Mouse (Mus musculus): ENCODE data around the gene Ndufs7.

Ndufs7 gene

DNA sequence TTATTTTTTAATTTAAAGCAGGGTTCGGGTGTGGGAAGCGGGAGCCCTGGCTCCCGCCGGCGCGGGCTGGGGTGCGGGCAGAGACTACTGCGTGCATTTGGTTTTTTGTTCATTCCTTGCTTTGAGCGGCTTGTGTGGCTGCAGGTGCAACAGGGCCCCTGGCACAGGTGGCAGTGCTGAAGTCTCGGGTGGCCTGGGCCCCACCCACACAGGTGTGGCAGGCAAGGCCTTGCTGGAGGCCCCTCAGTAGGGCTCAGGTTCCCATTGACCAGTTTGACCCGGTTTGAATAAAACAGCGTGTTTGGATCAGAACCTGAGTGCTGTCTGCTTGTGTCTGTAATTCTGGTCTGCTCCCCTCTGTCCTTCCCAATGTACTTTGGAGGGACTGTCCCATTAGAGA is 39.2 kb downstream of the Ndufs7 start:
- in situ Hi-C loops (cut with MboI; ENCODE audit: low sequenced_read_pairs): no loop called here

DNA sequence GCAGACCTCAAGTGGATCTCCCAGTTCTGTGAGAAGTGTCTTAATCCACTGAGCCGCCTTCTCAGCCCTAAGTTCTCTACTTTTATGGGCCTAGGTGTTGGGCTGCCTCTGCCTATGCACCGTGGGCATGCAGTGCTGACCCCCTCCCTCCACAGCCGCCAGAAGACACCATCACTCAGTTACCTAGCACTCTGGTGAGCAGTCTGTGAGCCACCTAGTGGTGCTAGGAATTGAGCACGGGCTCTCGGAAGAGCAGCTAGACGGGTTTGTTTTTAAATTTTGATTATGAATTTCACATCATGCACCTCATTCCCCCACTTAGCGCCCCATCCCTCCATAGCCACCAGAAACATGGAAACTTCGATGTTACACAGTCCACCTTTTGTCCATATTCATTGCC is 39.7 kb downstream of the Ndufs7 start:
- in situ Hi-C loops (cut with MboI; ENCODE audit: low sequenced_read_pairs): no loop called here

DNA sequence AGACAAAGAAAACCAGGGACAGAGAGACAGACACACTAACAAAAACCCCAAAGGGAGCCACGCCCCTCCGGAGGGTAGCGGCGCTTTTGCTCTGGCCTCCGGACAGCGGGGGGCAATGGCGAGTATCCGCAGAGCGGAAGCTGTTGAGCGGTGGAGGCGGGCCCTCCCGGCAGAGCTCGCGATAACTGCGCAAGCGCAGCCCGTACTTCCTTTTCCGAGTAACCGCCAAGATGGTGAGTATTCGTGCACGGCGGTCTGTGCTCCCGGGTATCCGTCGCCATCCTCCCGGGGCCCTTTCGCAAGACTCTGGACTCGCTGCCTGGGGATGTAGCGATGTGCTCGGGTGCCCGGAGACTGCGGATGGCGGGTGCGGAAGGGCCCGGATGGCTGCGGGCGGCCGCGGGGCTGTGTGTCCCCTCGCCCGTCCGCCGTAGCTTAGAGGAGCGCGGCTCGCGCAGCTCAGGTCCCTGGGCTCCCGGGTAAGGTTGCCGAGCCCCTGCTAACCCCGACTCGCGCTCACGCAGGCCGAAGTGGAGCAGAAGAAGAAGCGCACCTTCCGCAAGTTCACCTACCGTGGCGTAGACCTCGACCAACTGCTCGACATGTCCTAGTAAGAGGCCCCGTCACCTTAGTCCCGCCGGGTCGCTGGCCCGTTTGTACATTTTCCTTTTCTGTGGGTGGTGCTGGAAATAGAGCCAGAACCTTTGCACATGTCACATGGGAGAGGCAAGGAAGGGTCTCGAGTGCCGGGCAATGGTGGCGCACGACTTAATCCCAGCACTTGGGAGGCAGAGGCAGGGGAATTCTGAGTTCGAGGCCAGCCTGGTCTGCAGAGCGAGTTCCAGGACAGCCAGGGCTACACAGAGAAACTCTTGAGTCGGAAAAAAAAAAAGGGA is 43.6 kb downstream of the Ndufs7 start, which contains the start of gene Rps15:
Gene Rps15 (plus strand): TSS at position 203 of the 896 bp plus-strand sequence.
- in situ Hi-C loops (cut with MboI; ENCODE audit: low sequenced_read_pairs): no loop called here

DNA sequence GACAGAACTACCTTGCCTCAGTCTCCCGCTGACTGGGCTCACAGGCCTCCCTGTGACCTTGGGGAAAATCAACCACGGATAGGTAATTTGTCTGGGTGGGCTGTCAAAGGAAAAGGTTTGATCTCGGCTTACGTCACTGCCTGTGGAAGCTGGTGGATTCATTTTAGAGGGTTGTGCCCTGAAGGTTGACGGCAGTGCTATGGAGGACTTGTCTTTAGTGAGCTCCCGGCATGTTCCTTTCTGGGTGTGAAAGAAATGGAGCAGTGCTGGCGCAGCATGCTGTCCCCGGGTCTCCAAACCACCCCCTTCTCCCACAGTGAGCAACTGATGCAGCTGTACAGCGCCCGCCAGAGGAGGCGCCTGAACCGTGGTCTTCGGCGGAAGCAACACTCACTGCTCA is 44.4 kb downstream of the Ndufs7 start:
- in situ Hi-C loops (cut with MboI; ENCODE audit: low sequenced_read_pairs): no loop called here

DNA sequence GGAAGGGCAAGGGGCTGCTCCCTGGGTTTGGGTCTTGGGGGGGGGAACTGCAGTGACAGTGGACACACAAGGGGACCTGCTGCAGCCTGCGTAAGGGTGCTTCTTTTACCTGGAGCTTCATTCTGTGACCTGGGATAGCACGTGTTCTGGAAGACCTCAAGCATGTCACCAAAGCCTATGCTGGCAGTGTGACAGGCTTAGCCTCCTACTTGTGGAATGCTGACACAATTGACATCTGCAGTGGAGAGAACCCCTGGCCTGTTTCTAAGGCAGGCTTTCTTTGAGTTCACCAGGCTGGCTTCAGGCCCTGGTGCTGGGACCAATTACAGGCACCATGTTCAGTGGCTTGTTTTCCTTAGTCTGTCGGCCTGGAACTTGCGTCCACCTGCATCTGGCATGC is 45.4 kb downstream of the Ndufs7 start:
- in situ Hi-C loops (cut with MboI; ENCODE audit: low sequenced_read_pairs): no loop called here

DNA sequence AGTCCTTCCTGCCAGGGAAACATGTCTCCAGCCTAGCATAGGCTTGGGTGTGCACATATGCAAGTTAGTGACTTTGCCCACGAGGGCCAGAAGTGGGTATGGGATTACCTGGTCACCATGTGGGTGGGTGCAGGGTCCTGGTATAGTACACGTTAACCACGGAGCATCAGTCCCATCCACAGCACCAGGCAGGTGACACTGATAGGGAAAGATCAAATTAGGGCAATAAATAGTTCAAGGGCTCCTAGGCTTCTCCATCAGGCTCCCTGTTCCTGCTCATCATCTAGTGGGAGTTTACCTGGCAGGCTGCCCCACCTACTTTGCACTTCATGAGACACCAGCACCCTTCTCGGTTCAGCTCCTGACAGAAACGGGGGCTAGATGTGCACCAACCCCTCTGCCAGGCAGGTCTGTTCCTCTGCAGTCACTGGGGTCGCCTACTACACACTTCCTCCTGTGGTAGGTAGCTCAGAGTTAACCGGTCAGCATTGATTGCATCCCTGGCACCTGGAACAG is 45.9 kb downstream of the Ndufs7 start:
- in situ Hi-C loops (cut with MboI; ENCODE audit: low sequenced_read_pairs): no loop called here

DNA sequence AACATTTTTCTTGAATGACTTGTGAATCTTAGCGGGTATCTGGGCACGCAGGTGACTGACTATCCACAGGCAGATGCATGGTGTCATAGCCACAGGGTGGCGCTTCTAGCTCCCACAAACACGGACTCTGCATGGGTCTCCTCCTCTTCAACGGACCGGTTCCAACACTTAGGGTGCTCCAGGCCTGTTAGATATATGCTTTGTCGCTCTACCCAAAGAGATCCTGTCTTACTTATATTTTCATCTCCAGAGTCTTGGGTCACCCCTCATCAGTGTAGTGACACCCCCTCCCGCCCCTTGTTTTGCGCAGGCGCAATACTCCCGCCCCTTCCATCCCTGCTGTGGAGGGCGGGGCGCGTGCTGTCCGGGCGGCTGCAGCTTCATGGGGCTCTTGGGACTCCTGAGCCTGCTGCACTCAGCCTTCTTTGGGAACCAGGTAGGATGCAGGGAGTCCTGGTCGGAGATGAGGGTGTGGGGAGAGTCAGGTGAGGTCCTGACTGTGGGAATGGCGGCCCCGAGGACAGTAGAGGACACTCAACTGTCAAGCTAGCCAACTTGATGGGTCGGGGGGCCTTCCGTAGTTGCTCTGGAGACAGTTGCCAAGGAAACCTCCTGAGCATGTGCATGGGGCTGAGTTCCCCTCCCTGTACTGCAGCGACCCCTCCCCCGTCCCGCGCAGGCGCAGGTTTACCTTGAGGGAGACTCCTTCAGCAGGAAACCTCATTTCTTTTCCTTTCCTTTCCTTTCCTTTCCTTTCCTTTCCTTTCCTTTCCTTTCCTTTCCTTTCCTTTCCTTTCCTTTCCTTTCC is 46.9 kb downstream of the Ndufs7 start, which contains the start of gene Apc2:
Gene Apc2 (plus strand): TSS at position 360 of the 808 bp plus-strand sequence.
- in situ Hi-C loops (cut with MboI; ENCODE audit: low sequenced_read_pairs): no loop called here

DNA sequence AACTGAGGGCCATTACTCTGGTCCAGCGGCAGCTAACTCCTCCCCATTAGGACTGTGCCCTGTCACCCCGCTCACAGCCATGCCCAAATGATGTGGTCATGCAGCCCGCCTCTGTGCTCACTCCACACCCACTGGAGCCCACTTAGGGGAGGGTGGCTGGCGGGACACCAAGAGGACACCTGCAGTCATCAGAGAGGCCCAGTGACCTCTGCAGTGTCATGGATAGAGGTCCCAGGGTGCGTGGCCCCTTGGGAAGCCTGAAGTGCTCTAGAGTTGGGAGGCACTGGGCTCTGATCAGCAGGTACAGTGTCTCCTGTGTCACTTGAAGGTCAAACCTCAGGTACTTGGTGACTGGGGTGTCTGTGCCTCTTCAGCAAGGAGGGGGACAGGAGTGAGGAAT is 47.9 kb downstream of the Ndufs7 start:
- in situ Hi-C loops (cut with MboI; ENCODE audit: low sequenced_read_pairs): no loop called here

DNA sequence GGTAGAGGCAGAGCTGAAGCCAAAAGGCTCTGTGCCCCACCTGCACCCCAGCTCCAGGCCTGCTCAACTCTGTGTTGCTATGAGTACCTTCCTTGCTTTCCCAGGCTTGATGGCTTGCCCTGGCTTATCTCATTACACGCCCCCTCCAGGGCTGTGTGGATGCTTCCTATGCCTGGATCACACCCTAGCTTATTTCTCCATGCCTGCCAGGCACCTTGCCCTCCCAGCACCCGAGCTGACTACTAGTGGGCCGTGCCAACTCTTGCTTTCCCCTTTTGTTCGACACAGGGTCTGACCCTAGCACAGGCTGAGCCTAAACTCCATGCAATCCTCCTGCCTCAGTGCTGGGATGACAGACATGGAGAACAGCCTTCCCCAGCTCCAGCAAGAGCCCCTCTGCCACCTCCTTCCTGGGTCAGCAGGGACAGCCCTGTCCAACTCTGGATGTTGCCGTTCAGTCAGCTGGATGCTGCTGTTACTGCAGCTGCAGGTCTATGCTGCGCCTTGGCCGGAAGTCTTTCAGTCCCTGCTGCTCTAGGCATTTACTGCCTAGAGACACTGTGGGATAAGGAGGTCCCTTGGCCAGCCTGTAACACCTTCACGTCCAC is 48.7 kb downstream of the Ndufs7 start:
- in situ Hi-C loops (cut with MboI; ENCODE audit: low sequenced_read_pairs): no loop called here

DNA sequence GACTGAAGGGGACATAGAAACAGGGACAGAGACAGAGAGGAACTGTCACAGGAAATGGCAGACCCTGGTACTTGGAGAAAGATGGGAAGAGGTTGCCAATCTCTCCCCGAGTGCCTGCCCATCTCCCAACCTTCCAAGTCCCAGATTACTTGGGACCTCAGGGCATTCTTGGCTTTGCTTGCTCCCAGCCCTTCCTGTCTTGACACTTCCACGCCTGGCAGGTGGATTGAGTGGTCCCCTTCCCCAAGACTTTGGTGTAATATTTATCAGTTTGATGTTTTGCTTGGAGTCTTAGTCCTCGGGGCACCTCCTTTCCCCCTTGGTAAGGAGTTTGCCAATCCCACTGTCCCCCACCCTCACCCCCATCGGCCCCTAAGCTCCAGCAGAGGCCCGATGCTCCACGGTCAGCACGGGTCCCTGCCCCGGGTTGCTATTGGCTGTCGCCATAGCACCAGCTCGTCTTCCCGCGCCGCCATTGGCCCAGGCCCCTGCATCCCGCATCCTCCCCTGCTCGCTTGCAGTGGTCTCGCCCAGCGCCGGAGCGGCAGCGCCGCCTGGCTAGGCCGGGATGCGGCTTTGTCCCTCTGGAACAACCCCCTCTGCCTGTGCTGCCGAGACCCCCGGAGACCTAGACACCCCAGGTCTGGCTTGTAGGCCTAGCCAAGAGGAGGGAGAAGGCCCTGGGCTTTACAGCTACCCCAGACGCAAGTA is 49.8 kb downstream of the Ndufs7 start:
- in situ Hi-C loops (cut with MboI; ENCODE audit: low sequenced_read_pairs): no loop called here

DNA sequence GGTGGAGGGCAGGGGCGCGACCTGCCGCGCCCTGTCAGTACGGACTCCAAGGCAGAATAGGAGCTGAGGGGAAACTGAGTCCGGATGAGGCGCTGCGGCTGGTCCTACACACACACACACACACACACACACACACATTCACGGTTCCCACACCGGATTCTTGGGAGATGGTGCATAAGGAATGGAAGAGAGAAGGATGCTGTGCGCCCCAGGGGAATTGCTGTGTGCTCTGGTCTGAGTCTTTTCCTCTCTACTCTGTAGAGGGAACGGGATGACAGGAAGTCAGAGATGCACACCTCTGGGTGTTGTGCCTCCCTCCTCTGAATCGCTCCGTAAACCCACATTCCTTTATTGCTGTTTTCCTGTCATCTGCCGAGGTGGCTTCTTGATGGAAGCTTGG is 50.4 kb downstream of the Ndufs7 start:
- in situ Hi-C loops (cut with MboI; ENCODE audit: low sequenced_read_pairs): no loop called here

DNA sequence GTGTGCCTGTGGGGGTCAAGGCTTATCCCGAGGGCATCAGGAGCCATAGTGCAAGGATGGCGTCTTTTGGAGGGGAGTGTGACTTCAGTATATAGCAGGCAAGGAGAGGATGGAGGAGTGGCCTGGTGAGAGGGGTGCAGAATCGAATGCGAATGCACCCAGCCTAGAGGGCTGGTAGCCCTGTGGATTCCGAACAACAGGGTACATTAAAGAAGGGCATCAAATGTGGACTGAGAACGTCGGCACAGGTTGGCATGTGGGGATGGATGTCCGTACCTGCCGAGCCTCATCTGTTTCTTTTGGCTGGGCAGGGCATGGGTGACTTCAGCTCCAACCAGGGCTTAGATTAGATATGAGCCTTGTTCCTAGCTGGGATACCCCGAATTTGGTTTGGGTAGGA is 50.9 kb downstream of the Ndufs7 start:
- in situ Hi-C loops (cut with MboI; ENCODE audit: low sequenced_read_pairs): no loop called here

DNA sequence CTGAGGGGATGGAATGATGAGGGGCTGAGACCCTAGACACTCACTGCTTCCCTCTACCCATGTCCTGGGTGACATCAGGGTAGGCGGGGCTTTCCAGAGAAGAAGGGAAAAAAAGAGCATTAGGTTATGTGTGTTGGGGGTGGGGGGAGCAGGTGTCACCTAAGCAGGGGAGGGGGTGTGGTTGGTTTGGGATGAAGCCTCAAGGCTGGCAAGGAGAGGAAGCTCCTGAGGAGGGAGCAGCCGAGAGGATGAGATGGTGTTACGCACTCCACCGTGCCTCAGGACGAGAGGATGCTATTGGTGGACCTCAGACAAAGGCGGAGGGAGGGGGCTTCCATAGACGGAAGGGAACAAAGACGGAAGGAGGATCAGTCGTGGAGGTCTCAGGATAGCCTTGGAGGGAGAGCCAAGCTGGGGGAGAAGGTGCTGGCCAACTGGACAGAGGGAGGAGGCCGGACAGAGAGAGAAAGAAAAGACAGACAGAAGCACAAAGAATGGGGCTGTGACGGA is 51.8 kb downstream of the Ndufs7 start:
- in situ Hi-C loops (cut with MboI; ENCODE audit: low sequenced_read_pairs): no loop called here

DNA sequence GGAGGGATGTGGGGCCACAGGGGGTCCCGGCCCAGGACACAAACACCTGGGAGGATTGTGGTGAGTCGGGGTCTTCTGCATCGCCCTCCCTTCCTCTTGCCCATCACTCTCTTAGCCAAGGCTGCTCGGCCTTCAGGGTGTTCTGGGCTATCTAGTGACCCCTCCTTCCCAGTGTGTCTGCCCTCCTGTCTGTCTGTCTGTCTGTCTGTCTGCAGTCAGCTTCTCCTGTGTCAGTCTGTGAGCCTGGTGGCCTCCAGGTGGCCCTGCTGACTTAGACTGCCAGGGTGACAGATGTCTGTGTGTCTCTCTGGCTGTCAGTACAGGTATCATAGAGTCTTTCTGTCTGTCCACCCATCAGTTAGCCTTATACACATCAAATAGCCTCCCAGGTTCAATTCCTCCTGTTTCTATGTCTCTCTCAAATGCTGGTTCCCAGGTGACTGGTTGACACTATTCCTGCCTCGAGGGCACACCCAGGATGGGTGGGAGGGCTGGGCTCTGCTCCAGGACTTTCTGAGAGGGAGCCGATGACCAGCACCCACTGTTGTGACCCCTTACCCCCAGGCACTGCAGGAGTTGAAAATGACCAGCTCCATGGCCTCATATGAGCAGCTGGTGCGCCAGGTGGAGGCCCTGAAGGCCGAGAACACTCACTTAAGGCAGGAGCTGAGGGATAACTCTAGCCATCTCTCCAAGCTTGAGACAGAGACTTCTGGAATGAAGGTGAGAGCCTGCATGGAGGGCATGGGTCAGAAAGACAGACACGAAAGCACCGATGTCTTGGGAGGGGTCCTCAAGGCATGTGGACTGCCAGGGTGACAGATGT is 52.5 kb downstream of the Ndufs7 start:
- in situ Hi-C loops (cut with MboI; ENCODE audit: low sequenced_read_pairs): no loop called here

DNA sequence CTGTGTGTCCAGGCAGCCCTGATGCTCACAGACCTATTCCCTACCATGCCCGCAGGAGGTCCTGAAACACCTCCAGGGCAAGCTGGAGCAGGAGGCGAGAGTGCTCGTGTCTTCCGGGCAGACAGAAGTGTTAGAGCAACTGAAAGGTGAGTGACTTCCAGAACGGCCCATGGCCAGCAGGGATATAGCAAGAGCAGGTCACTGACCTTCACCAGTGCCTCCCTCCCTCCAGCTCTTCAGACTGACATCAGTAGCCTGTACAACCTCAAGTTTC is 53.1 kb downstream of the Ndufs7 start:
- in situ Hi-C loops (cut with MboI; ENCODE audit: low sequenced_read_pairs): no loop called here

DNA sequence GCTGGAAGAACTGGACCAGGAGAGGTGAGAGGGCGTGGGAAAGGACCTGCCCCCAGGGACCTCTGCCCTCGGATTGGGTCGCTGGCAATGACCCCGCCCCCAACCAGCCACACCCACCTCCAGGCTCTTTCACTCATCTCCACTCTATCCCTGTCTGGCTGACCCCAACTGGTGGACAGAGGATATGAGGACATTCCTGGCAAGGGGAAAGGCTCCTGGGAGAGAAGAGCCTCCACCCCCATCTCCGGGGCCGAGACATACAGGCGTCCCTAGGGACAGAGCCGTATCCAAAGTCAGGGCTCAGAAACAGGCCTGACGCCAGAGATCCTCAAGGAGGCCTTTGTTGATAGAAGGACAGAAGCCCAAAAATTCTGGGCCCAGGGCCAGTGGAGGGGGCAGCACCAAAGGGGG is 53.6 kb downstream of the Ndufs7 start:
- in situ Hi-C loops (cut with MboI; ENCODE audit: low sequenced_read_pairs): no loop called here

DNA sequence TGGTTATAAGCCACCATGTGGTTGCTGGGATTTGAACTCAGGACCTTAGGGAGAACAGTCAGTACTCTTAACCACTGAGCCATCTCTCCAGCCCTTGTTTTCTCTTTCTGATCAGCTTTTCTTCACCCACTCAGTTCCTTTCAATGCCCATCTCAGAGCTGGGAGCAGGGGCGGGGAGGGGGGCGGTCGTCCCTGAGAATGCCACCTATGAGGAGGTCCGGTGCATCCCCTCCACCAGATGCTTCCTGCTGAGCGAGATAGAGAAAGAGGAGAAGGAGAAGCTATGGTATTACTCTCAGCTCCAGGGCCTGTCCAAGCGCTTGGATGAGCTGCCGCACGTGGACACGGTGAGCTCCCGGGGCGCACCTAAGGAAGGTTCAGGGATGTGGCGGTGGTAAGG is 55.5 kb downstream of the Ndufs7 start:
- in situ Hi-C loops (cut with MboI; ENCODE audit: low sequenced_read_pairs): no loop called here

DNA sequence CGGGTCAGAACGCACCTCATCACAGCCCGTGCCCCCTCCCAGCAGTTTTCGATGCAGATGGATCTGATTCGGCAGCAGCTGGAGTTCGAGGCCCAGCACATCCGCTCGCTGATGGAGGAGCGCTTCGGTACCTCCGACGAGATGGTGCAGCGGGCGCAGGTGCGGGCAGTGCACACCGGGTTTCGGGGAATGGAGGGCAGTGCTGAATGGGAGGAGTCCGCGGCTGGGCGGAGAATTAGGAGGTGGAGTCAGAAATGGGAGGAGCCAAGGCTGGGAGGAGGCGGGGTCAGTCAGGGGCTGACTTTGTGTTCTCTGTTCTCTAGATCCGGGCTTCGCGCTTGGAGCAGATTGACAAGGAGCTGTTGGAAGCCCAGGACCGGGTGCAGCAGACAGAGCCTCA is 55.9 kb downstream of the Ndufs7 start:
- in situ Hi-C loops (cut with MboI; ENCODE audit: low sequenced_read_pairs): no loop called here

Measured in CH12F3 (cell line).